Mouse (Mus musculus): ENCODE results near the gene Phf5a.
A peak's percentile ranks its signal among the peaks of the same experiment; 100 is the strongest.
"Not testable (repeated sequence)": the region's sequence is repeated elsewhere in the genome, so short reads cannot be mapped to it uniquely, and the experiment has no call there.

The Phf5a gene

DNA sequence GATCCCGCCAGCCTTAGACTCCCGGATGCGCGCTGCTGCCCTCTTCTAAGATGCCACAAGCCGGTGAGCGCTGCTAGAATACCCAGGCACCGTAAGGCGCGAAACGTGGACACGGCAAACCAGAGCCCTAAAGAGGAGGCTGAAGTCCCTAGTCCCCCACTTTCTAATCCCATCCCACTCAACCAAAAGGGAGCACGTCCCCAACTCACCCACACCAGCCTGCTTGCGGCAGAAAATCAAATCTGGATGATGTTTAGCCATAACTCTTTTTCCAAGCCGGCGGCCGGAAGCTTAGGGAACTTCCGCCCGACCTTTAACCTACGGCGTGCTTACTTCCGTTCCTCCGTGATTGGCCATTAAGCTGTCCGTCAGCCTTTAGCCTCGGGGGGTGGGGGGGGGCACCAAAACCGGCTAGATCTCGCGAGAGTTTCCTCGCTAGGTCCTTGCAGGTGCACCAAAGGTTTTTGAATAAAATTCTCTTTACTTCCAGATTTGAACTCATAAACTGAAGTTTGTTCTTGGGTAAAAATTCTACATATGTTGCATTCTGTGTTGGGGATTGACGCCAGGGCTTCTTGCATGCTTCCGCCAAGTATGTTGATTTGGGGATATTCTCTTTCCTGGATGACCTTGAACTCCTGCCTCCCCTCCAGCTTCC lies at the start of gene Phf5a:
Gene Phf5a, minus strand, starts transcription at position 308 of the 658 bp plus-strand sequence.
- peak; percentile 83 for DNase-seq

DNA sequence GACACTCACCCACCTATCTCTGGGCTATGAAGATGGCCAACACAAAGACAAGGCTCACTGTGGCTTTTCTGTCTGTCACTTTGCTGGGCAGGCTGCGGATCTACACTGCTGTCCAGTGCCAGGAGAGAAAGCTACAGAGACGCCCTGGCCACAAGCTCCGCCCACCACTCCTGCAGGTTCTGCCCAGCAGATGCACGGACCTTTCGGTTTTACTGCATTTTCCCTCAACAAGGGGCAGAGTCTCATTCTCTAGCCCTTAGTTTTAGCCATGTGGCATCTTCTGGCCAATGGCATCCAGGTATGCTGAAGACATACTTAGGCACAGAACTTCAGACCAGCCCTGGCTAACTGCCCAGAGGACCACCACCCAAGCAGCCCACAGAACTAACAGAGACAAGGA lies 49.5 kb upstream of the Phf5a start:
- peak; percentile 51 for DNase-seq

DNA sequence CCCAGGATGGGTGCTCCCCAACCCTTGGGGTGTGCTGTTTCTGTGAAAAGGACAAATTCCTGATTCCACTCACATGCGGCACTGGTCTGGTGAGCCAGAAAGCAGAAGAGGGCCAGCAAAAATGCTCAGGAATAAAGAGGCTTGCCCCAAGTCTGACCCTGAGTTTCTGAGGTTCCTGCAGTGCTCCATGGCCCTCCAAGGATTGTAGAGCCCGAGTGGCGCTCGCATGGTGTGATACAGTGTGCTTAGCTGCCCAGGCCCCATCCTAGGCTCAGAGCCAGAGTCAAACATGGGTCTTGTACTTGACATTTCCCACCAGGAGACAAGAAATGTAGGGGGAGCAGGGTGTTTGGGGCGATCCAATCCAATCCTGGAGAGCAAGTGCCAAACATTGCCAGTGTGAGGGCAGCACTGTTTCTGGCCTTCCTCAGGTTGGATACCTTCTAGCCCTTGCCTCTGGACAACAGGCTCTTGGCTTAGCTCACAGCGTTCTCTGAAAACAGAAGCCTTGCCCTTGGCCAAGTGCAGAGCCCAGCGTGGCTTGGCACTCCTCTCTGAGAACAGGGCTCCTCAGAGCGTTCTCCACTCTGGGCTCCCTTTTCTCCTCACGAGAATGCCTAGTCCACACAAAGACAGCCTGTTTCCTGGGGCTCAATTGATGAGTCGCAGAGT lies 49.0 kb upstream of the Phf5a start:
- DNase-seq = peak; percentile 73

DNA sequence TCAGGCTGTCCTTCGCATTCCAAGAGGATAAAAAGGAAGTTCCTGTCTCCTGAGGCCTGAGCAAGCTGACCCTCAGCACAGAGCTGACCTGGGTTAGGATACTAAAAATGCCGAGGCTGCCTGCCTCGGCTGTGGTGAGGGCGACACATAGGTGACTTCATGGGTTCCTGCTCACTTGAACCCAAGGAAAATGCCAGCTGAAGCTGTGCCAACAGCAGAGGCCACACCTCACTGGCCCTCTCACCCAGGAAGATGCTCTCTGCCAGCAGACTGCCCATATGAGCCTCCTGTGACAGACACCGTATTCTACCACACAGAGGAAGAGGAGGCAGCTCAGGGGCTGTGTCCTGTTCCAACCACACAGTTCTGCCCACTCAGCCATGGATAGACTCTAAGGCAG lies 47.4 kb upstream of the Phf5a start:
- peak; percentile 57 for DNase-seq

DNA sequence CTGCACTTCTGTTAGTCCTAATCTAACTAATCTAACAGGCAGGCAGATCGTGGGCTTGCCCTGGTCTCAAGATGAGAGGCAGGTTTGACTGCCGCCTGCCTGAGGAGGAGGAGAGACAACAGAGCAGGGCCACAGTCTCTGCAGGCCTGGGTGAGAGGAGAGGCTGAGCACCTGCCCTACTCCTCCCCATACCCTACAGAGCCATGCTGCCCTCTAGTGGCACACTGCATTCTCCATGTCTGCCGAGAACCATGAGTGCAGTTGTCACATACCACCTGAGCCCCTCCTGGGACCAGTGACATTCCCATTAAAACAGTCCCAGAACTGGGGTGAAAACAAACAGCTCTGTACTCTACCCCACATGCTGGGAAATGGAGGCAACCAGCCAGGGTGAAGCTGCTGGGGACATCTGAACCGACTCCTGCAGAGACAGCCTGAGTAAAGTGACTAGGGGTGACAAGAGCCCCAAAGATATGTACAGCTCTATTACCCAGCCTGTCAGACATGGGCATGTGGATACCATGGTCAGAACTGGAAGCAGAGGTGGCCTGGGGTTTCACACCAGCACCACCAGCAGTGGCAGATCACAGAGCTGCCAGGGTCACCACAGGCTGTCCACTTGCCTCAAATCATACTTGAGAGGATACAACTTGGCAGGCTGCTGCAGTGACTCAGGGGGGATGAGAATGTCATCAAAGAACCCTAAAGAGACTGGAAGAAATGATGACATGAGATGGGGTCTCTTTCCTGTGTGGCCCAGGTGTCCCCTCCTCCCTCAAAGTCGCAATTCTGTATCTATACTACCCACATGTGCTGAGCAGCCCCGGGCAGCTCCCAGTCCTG lies 46.1 kb upstream of the Phf5a start:
- DNase-seq = peak; percentile 61

DNA sequence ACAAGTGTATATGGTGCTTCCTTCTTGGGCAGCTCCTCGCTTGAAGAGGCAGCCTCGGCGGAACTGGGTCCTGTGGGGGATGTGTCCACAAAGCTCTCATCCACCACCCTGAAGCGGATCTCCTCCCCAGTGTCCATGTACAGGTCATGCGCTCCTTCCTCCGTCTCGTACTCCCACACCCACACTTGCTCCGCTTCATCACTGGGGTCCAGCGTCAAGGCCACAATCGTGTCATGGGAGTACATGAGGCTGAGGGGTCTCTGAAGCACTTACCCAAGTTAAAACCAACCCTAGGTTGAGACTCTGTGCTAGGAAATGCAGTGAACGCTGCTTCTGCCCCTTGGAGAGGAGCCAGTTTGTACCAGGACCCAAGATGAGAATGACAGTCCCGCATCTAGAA lies 45.5 kb upstream of the Phf5a start:
- DNase-seq = no peak

DNA sequence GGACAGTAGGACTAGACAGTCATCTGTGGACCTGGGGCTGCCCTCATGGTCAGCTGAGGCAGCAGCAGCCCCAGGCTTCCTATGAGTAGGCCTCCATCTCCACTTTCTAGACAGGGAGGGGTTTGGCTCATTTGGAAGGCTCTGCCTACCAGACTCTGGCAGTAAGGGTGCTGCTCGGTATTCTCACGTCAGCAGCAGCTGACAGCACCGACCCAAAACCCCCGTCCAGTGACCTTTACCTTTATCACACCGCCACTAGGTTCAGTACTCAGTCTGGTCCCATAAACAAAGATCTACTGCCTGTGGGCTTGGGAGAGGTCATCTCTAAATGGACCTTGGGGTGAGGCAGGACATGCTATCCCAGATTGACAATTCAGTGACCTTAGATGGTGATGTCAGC lies 44.0 kb upstream of the Phf5a start:
- DNase-seq = no peak

DNA sequence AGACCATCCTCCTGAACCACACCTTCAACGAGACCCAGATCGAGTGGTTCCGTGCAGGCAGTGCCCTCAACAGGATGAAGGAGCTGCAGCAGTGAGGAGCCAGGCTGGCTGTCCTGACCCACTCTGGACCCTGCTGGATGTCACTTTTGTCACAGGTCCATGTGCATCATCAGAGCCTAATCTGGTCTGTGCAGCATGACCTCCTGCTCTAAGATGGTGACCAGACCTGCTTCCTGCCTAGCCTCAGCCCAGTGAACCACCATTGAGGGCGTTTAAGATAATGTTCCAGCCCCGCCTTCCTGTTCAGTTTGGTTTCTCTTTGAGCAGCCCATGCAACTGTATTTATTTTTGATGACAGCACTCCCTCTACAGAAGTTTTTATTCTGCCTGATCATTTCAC lies 43.0 kb upstream of the Phf5a start:
- no peak for DNase-seq

DNA sequence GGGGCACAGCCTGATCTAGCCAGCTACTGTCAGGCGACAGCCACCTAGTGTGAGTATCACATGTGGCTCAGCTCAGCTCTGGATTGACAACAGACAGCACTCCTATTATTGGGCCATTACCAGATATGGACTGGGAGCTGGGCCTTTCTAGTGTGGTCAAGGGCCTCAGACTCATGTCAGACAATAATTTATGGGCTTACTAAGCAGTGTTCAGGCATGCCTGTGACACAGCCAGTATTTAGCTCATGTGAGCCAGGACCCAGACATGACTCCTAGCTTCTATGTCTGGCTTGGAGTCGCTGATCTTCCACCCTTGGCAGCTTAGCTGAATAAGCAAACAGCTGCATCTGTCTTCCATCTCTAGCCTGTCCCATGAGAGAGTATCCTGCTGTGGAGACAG lies 40.8 kb upstream of the Phf5a start:
- DNase-seq = no peak

DNA sequence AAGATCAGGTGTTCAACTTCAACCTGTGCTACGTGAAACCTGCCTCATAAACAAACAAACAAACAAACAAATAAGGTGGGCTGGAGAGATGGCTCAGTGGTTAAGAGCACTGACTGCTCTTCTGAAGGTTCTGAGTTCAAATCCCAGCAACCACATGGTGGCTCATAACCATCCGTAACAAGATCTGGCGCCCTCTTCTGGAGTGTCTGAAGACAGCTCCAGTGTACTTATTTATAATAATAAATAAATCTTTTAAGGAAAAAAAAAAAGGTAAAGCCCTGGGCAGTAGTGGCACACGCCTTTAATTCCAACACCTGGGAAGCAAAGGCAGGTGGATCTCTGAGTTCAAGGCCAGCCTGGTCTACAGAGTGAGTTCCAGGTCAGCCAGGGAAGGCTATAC lies 37.1 kb upstream of the Phf5a start:
- not testable (repeated sequence) for DNase-seq

DNA sequence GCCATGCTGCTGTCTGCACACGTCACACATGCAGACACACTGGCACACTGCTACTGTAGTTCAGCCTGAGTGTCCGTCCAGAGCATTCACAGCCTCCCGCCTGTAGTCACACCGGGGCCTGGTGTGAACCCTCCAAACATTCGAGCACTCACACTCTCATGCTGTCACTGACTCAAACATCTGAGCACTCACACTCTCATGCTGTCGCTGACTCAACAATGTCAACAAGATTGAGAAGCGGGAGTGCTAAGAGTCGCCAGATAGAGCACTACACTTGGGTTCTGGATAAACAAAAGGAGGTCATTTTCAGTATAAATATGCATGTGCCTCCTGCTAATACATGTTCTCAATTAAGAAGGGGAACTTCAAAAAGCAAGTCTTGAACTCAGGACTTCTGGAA lies 36.2 kb upstream of the Phf5a start:
- no peak for DNase-seq

DNA sequence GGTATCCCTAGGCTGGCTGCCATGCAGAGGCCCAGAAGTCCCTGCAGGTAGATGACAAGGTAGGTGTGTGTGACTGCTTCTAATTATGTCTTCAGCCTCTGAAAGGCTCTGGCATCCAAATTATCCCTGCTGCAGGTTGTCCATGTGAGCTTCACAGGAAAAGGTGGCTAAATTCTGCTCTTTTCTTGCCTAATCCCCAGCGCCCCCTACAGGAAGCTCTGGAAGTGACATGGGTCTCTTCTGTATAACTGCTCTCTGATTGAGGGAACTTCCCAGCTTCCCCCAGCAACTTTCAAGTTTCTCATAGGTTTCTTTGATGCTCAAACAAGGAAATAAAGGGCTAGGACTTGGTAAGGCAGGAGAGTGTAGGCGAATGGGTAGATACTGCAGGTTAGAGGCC lies 33.2 kb upstream of the Phf5a start:
- DNase-seq = peak; percentile 61

DNA sequence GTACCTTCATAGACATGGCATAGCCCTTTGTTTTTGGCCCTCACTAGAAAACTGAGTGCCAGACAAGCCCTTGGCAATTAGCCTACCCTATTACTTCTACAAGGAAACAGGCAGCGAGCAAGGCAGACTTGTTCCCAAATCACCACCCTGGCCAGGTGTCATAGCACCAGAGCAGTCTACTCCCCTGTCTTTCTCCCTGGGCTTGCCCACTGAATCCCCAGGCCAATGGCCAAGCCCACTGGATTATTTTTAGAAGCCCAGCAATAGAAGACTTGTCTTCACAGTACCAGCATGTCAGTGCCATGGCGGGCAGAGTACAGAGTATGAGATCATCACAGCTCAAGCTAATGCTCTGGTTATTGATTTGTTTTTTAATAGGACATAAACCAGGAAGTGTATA lies 27.0 kb upstream of the Phf5a start:
- DNase-seq = peak; percentile 61

DNA sequence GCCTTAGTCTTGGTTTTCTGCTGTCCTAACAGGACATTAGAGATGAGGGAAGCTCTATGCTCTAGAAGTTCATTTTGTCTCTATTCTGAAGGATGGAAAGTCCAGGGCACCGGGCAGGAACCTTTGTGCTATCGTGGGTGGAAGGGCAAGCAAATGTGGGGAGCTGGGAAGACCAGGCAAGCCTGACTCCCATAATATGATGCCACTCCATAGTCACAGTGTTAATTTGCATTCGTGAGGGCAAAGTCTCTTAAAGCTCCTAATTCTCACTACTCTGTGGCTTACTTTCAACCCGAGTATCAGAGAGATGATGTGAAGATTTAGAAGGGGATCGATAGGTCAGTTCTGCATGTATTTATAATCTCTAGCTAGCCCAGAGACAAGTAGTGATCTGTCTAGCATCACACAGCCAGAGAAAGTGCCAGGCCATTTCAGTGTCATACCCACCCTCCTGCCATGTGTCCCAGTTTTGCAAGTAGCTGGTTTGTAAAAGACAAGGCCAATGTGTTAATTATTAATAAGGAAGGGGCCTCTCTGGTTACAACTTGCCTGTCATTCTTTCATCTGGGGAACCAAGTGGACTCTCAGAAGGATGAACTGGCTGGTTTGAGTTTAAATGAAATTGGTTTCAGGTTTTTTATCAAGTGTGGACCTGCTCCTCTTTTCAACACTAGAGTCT lies 26.0 kb upstream of the Phf5a start:
- no peak for DNase-seq

DNA sequence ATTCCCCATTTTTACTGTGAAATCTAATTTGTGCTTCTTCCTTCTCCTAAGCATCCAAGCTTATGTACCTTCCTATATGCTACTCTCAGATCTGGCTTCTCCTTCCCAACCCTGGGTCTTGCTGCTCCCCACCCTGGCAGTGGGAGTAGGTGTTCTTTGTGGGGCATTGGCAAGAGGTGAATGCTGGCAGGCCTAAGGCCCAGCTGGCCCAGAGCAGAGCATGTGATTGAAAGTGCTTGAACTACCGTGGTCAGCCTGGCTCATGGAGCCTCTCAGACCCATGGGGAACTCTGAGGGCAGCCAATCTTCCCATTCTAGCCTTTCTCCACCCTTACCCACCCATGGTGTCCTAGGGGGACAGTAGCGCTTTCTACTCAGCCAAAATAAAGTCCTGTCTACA lies 24.7 kb upstream of the Phf5a start:
- no peak for DNase-seq

DNA sequence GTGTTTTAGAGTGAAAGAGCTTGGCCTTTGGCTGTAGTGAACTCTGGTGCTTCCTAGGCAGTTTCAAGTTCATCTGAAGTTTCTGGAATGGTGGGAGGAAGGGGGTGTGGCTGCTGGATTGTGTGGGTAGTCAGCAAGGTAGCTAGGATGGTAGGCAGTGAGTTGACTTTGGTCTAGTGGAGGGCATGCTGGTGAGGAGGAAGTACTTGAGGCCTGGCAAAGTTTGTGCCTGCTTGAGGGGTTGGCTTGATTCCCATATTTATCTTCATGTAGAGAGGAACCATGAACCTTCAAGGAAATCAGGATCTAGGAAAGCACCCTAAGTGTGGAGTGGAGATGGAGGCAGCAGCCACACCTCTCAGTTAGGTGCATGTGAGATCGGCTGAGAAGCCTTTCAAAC lies 22.3 kb upstream of the Phf5a start:
- no peak for DNase-seq

DNA sequence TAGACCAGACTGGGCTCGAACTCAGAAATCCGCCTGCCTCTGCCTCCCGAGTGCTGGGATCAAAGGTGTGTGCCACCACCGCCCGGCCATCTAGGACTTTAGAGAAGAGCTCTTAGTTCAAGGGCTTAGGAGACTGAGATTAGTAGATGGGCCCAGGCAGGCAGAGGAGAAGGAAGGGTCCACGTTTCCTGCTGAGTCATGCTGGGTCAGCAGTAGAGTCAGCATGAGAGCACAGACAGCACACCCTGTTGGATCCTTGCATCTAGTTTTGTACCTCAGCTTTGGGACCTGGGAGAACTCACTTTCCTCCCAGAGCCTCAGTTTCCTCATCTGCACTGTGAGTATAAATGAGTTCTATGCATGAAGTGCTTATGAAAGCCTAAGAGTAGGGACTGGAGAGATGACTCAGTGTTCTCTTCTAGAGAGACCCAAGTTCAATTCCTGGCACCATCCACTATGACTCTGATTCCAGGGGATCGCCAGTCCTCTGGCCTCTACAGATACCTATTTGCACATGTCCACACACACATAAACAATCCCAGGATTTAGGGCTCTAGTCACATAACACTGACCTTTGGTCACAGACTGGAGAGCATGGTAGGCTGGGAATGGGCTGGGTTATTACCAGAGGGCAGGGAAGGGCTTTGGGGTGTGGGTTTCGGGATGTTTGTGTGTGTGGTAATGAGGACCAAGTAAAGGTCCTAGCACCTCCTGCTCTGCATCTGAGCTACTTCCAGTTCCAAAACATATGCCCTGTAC lies 20.3 kb upstream of the Phf5a start:
- no peak for DNase-seq

DNA sequence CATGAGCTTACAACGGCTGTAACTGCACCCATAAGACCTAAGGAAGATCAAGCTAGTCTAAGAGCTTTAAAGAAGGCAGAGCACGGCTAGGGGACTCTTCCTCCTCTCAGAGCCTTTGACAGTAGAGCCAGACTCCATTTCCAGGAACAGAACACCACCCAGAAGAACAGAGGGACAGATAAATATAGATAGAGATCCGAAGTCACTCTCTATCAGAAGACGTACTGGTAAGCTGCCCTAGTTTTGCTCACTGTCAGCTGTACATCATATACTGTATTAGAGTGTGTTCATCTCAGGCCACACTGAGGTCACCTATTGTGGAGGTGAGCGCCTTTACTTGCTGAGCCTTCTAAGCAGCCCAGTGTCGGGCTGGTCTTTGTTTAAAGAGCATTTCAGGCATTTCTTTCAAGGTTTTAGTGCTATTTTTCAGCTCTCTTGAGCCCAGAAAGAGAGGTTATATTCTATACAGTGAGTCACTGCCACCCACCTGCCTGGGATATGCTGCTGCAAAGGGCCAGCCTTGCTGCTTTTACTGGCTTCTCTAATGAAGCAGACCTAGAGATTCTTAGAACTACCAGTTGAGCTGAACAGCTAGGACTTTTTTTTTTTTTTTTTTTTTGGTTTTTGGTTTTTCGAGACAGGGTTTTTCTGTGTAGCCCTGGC lies 19.6 kb upstream of the Phf5a start:
- DNase-seq = no peak

DNA sequence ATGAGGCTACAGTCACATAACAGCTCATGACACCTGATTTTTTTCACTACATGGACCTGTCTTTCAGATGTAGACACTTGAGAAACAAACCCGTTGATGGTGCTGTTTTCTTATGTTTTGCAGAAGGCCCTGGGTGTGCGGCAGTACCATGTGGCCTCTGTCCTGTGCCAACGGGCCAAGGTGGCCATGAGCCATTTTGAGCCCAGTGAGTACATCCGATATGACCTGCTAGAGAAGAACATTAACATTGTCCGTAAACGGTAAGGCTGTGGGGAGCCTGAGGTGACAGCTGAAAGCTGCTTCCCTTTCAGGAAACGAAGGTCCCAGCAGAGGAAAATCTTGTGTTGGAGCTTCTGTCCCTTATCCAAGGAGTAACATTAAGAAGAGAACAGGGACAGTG lies 17.5 kb upstream of the Phf5a start:
- DNase-seq = peak; percentile 83

DNA sequence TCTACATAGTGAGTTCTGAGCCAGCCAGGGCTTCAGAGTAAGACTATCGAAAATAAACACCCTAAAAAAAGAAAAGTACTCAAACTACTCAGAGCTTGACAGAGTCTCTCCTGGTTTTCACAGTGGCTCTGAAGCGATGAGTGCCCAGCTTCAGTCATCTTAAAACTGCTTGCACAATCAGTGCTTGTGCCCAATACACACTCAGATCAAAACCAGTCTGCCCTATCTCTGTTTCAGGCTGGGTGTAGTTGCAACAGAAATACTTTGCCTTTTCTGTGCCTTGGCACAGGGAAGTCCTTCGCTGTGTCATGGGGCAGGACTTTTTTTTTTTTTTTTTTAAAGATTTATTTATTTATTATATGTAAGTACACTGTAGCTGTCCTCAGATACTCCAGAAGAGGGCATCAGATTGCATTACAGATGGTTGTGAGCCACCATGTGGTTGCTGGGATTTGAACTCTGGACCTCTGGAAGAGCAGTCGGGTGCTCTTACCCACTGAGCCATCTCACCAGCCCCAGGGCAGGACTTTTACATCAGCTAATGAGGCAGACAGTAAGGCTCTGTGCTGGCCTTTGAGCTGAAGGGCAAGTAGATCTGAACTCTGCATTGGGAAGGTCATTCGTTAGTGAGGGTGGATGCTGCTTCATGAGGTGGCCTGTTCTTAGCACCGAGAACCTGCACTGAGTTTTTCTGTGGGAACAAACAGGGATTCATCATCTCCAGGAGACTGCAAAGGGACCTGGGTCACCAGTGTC lies 15.3 kb upstream of the Phf5a start:
- DNase-seq = no peak

DNA sequence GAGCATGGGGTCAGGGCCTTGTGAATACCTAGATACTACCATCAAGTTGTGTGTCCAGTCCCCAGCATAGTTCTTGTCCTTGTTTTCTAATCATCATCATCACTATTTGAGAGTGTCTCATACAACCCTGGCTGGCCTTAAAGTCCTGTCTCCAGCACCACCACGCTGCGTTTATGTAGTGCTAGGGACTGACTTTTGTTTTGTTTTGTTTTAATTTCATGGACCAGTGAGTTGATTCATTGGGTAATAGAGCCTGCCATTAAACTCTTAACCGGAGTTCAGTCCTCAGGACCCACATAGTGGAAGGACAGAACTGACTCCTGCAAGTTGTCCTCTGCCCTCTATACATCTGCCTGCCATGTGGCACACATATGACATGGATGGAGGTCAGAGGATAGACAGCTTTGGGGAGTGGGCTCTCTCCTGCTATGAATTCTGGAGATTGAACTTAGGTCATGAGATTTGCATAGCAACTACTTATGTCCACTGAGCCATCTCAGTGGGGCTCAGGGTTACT lies 13.8 kb upstream of the Phf5a start:
- DNase-seq = no peak
